Mouse (Mus musculus) thymus, adult 2 months (tissue): ENCODE measurements around the gene Upf3a.
"Not testable (repeated sequence)": the region's sequence is repeated elsewhere in the genome, so short reads cannot be mapped to it uniquely, and the experiment has no call there.

Source experiments
- CTCF ChIP-seq: fragments of 200-500 bp; IDR thresholded peaks from 2 replicates; pipeline ENCODE4 v1.5.1; 2012; ENCODE audit warnings: mild to moderate bottlenecking, control low read depth, low read length, moderate library complexity, borderline replicate concordance; ENCODE audit not compliant: control insufficient read depth, poor library complexity, insufficient read depth; ENCODE audit errors: extremely low read depth
- POLR2A ChIP-seq: fragments of 200-500 bp; IDR thresholded peaks from 2 replicates; pipeline ENCODE4 v1.6.1; 2012; ENCODE audit warnings: mild to moderate bottlenecking, low read length, control low read depth, moderate library complexity; ENCODE audit not compliant: control insufficient read depth, poor library complexity, insufficient read depth; ENCODE audit errors: extremely low read depth

- not testable (repeated sequence) for TF ChIP-seq CTCF, POLR2A
These were observed 52.9 kb downstream of the Upf3a start, which contains the start of gene AF366264 for GRCm38 (mm10) chr8:13838289-13838688.
